Mouse (Mus musculus) brown adipose tissue, adult 24 weeks (tissue): Measurements from ENCODE around the gene Zmynd10. TPM values are rescaled to one million over a fixed set of nuclear protein-coding genes. Genes with fewer than 3 reads are reported as not detected.

Experiments used
- H3K27ac ChIP-seq: fragments of 200-500 bp; replicated peaks from 2 replicates; pipeline ENCODE4 v1.5.1; 2012; ENCODE audit warnings: low read depth, mild to moderate bottlenecking, low read length
- H3K4me1 ChIP-seq: fragments of 200-500 bp; 2 replicates; pipeline ENCODE4 v1.6.1; 2012; ENCODE audit warnings: low read length, mixed read lengths; ENCODE audit not compliant: control insufficient read depth, insufficient read depth, insufficient read length
- H3K4me3 ChIP-seq: fragments of 200-500 bp; 2 replicates; pipeline ENCODE4 v1.5.1; 2012; ENCODE audit warnings: low read depth, mild to moderate bottlenecking, low read length, moderate library complexity; ENCODE audit not compliant: insufficient read depth
- polyA plus RNA-seq: library from polyadenylated mRNA; stranded (reverse); fragments of >200 nt; gene quantifications from 2 replicates; pipeline ENCODE4 v1.2.4, GENCODE M21; 2012; ENCODE audit not compliant: missing spikeins, insufficient read depth, insufficient read length

The Zmynd10 gene
- polyA plus RNA-seq, 1 experiment: not detected

DNA sequence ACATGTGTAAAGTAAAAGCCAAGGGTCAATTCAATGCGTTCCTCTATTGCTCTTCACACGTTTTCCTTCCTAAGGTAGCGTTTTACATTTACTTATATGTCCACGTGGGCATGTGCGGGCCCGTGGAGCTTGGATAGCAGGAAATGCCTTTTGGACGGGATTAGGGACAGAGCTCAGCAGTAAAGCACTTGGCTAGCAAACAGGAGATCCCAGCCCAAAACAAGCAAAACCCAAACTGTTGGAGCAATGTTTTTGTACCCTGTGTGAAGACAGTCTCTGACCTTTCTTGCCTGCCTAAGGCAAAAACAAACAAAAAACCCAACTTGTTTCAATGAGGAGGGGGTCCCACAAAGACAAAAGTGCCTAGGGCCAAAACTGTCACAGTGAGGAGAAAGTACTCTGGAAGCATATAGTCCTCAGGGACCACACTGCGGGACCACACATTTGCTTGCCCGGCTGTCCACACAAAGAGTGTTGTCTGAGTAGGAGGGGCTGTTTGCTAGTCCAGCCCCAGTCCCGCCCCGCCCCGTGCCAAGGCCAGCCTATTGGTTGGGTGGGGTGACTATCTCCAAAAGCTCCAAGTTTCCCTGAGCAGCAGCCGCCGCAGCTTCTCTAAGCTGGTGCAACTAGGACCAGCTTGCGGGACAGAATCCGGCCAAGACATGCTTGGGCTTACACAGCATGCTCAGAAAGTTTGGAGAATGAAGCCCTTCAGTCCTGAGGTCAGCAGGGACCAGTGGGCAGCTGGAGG is 29.4 kb downstream of the Zmynd10 start, which contains the start of gene Hyal1:
Gene Hyal1 (plus strand): TSS at position 571 of the 751 bp plus-strand sequence.
- Histone ChIP-seq H3K4me1 (peaks cover 11% of the 10 kb centered on the region; the same call in 1 of the 2 replicates), H3K4me3 (peak within 1 kb of the TSS; percentile 71), H3K27ac (peak within 1 kb of the TSS; percentile 56)

DNA sequence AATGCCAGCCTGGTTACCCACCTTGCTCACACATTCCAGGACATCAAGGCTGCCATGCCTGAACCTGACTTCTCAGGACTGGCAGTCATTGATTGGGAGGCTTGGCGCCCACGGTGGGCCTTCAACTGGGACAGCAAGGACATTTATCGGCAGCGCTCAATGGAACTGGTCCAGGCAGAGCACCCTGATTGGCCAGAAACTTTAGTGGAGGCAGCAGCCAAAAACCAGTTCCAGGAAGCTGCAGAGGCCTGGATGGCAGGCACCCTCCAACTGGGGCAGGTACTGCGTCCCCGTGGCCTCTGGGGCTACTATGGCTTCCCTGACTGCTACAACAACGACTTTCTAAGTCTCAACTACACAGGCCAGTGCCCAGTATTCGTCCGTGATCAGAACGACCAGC is 30.8 kb downstream of the Zmynd10 start:
- Histone ChIP-seq H3K27ac (peak overlapping the region; percentile 57), H3K4me1 (peaks cover 9% of the 10 kb centered on the region; the same call in 1 of the 2 replicates), H3K4me3 (peak overlapping the region; percentile 71)

DNA sequence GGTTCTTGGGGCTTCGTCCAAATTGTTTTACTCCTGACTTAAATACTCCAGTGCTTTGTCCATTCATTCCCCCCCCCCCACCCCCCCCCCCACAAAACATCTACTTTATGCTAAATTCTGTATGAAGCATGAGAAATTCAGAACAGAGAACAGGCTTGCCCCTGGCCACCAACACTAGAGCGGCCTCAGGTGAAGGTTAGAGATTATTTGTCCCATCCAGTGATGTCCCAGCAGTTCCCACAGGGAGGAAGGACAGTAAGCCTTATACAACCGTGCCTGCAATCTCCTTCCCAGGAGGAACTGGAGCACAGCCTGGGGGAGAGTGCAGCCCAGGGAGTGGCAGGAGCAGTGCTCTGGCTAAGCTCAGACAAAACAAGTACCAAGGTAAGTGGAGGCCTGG is 31.5 kb downstream of the Zmynd10 start, which contains the start of gene Naa80:
Gene Naa80 (plus strand): TSS at position 301 of the 400 bp plus-strand sequence.
- Histone ChIP-seq H3K4me3 (peak within 1 kb of the TSS; percentile 71), H3K4me1 (peaks cover 9% of the 10 kb centered on the region; the same call in 1 of the 2 replicates), H3K27ac (peak within 1 kb of the TSS; percentile 57)

DNA sequence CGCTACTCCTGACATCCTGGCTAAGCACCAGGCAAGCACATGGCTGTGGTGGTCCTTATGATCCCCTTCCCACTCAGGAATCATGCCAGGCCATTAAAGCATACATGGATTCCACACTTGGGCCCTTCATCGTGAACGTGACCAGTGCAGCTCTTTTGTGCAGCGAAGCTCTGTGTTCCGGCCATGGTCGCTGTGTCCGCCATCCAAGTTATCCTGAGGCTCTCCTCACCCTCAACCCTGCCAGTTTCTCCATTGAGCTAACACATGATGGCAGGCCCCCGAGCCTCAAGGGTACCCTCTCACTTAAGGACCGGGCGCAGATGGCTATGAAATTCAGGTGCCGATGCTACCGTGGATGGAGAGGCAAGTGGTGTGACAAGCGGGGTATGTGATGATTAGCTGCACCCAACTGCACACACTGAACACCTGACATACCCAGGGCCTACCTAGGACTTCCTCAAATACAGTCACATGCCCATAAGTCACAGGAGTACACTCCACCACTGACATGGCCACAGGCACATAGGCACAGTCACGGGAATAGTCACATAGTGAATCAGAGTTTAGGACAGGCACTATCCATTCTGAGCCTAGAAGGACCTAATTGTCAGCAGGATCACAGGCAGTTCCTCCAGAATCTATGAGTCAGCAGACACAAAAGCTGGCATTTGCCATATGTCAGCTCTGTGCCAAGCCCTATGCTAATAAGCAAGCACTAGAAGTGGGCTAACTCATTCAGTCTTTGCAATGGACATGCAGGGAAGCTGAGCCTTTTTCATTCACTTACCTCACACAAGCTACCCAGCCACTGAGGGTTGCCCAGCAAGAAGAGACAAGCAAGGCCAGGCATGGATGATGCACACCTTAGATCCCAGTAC is 32.2 kb downstream of the Zmynd10 start:
- H3K4me3 ChIP-seq: no peak overlapping the region
- peak overlapping the region; percentile 30; the same call in 1 of the 2 replicates for H3K27ac ChIP-seq
- H3K4me1 ChIP-seq: peaks cover 9% of the 10 kb centered on the region; the same call in 1 of the 2 replicates

DNA sequence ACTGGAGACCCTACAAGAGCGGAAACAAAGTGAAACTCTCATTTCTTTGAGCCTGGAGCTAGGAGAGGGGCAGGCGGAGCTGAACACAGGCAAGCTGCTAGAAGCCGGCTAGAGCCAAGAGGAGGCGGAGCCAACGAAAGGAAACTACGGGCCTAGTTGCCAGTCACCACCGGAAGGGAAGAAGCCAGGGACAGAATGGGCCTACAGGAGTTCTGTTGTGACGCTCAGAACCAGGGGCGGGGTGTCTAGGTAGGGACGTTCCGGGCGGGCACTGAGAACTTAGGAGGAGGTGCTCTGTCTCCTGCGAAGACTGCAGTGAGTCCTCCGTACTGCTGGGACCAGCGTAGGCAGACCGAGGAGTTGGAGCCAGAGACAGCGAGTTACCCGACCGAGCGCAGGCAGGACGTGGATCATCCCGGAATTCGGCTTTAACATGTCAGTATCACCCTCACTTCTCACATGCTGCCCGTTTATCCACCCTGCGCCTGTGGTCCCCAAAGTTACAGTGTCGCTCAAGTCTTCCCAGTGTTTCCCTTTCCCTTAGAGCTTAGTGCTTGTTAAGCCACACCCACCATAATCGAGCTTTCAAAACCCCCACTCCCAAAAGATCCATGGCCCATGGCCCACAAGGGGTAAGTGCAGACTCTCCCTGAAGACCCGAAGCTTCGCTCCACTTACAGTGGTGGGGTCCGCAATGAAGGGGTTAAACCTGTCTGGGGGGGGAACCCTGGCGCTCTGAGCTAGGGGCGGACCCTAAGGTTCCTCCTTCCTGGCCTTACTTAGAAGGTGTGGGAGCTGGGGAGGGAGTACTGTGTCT is 33.6 kb downstream of the Zmynd10 start, which contains the start of gene Hyal3:
Gene Hyal3 (plus strand): TSS at position 318 of the 817 bp plus-strand sequence.
- Histone ChIP-seq H3K4me1 (peaks cover 9% of the 10 kb centered on the region; the same call in 1 of the 2 replicates), H3K27ac (peak within 1 kb of the TSS; percentile 86), H3K4me3 (peak within 1 kb of the TSS; percentile 64)

DNA sequence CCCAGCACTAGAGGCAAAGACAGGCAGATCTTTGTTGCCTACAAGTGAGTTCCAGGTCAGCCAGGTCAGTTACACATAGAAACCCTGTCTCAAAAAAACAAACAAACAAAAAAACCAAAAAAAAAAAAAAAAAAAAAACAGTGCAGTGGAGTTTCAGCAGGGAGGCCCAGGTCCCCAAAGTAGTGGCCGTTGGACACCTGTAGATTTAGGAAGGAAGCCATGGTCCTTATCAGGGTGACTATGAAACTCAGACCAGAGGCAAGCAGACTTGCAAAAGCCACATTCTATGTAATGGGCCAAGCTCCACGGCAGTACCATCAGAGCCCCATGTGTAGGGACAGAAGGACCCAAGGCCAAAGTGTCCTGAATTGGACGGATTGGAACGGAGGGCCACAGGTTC is 34.5 kb downstream of the Zmynd10 start:
- H3K4me1 ChIP-seq: peaks cover 9% of the 10 kb centered on the region; the same call in 1 of the 2 replicates
- H3K4me3 ChIP-seq: peak overlapping the region; percentile 64
- H3K27ac ChIP-seq: no peak overlapping the region

DNA sequence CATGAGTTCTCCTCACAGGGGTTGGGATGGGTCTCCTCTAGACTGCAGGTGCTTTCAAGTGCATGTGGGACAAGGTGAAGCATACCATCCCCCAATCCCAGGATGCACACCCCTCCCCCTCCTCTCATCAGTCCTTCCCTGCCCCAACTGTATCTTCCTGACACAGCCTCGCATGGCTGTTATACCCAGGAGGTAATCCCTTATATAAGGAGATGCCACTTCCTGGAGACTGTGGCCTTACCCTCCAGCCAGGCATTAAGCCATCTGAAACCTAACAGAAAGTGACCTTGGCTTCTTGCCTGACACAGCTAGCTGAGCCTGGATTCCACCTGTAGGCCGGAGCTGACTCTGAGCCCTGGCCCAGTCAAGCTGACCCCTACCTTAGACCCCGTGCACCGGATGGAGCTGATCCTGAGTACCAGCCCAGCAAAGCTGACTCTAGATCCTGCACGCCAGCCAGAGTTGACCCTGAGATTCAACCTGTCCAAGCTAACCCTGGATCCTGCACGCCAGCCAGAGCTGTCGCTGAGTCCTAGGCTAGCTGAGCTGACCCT is 35.5 kb downstream of the Zmynd10 start:
- Histone ChIP-seq H3K4me1 (peaks cover 5% of the 10 kb centered on the region; the same call in 1 of the 2 replicates), H3K4me3 (no peak overlapping the region), H3K27ac (no peak overlapping the region)

DNA sequence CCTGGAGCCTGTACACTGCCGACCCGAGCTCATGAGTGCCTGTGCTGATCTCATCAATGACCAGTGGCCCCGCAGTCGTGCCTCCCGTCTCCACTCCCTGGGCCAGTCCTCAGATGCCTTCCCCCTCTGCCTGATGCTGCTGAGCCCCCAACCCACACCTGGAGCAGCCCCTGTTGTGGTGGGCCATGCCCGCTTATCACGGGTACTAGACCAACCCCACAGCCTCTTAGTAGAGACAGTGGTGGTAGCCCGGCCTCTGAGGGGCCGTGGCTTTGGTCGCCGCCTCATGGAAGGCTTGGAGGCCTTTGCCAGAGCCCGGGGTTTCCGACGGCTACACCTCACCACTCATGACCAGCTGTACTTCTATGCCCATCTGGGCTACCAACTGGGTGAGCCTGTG is 36.1 kb downstream of the Zmynd10 start:
- H3K4me1 ChIP-seq: peaks cover 8% of the 10 kb centered on the region
- no peak overlapping the region for H3K4me3 ChIP-seq
- H3K27ac ChIP-seq: no peak overlapping the region

DNA sequence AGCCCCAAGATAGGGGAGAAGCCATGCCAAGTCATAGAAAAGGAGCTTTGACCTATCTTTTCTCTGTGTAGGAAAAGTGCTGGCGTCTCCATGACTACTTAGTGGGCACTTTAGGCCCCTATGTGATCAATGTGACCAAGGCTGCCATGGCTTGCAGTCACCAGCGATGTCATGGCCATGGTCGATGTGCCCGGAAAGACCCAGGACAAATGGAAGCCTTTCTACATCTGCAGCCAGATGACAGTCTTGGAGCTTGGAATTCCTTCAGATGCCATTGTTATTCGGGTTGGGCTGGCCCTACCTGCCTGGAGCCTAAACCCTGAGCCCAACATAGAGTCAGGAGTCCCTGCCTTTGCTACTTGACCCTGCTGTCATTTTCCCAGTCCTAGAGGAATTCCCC is 39.4 kb downstream of the Zmynd10 start:
- Histone ChIP-seq H3K4me1 (peaks cover 7% of the 10 kb centered on the region), H3K27ac (no peak overlapping the region), H3K4me3 (no peak overlapping the region)

DNA sequence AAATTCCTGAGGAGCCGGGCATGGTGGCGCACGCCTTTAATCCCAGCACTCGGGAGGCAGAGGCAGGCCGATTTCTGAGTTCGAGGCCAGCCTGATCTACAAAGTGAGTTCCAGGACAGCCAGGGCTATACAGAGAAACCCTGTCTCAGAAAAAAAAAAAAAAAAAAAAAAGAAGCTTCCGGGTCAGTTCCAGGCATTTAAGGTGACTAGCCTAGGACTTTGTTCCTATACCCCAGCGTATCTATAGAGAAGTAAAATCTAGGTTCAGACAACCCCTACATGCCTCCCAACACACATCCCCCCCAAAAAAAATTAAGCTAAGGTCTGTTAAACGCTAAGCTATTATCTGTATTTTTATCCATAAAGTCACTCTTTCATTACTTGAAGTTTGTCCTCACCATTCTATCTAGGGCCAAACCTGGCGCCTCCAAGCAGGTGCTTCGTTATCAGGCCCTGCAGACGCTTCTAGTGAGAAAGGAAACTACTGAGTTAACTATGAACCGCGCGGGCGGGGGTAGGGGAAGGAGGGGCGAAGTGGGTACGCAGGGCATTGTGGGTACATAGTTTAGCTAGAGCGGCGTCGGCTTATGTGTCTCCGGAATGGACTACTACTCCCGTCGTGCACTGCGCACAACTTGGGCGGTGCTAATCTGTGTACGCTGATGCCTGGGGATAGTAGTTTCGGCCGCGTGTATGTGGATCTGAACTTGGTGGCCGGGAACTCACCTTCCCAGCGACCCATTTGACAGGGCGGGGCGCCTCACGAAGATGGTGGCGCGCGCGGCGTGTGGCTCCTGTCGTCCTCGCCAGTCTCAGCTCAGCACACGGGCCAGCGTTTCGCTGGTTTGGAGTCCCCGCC is 40.1 kb downstream of the Zmynd10 start, which contains the start of gene Ifrd2:
Gene Ifrd2 (plus strand): TSS at position 669 of the 859 bp plus-strand sequence.
- 0 out of 2 replicates have a peak within 1 kb of the TSS, but pooled peaks have one; percentile 4 for H3K27ac ChIP-seq
- peak within 1 kb of the TSS; percentile 63 for H3K4me3 ChIP-seq

DNA sequence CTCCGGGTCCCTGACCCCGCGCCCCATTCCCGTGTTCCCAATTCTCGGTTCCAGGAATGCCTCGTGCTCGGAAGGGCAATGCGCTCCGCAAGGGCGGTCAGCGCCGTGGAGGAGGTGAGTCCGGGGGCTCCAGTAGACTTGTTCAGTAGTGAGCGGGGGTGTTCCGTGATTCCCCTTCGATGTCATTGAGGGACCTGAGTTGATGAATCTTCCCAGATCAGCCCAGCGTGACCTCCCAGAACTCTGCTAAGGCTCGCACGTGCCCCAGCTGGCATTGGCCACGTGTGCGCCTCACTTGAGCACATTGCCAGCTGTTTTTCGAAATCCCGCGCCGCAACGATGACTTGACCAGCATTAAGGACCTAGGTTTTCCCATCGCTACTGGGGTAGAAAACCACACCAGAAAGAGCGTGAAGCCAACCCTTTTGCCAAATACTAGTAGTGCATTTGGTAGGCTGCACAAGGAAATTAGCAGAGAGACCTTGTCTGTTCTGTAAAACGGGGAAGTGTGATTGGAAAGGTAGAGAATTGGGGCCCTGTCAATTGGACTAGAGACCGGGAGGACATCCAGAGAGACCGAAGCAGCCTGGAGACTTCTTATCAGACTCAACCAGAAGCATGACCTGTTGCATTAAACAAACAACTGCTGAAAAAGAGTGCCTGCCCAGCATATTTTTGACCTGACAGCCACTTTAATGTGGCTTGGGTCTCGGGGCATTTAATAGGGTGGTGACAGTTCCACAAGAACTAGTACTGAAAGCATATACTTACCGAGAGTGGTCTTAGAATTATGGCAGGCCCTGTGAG is 40.9 kb downstream of the Zmynd10 start:
- Histone ChIP-seq H3K27ac (0 out of 2 replicates have a peak overlapping the region, but pooled peaks have one; percentile 4), H3K4me1 (peaks cover 7% of the 10 kb centered on the region), H3K4me3 (peak overlapping the region; percentile 63)

More for the DNA sequence above, 40.1 kb downstream of the Zmynd10 start, which contains the start of gene Ifrd2:
- H3K4me1 ChIP-seq: peaks cover 7% of the 10 kb centered on the region

DNA sequence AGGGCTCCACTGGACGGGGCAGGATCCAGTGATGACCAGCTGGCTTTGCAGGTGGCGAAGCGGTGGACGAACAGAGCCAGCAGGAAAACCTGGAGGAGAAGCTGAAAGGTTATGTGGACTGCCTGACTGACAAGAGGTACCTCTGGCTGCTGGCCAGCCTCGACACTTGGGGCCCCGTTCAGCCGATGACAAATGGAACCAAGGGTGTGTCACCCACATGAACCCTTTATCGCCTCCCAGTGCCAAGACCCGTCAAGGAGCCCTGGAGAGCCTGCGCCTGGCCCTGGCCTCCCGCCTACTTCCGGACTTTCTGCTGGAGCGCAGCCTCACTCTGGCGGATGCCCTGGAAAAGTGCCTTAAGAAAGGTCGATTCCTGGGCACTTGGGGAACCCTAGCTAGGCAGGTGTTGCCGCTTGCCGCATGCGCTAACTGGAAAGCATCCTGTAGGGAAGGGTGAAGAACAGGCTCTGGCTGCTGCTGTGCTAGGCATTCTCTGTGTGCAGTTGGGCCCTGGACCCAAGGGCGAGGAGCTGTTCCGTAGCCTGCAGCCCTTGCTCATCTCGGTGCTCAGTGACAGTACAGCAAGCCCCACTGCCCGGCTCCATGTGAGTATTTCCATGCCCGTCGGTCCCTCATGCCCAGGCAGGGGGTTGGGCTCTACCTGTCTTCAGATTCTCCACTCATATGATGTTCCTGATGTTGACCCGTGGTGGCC is 43.1 kb downstream of the Zmynd10 start:
- peaks cover 12% of the 10 kb centered on the region for H3K4me1 ChIP-seq
- no peak overlapping the region for H3K27ac ChIP-seq
- H3K4me3 ChIP-seq: no peak overlapping the region
